Mouse (Mus musculus): Measurements from ENCODE around the gene Fam163a. TPM values are rescaled to one million over a fixed set of nuclear protein-coding genes. Genes with fewer than 3 reads are reported as not detected.

Gene Fam163a
- polyA plus RNA-seq, 1 experiment from 2014 or later, result 5.4 TPM

DNA sequence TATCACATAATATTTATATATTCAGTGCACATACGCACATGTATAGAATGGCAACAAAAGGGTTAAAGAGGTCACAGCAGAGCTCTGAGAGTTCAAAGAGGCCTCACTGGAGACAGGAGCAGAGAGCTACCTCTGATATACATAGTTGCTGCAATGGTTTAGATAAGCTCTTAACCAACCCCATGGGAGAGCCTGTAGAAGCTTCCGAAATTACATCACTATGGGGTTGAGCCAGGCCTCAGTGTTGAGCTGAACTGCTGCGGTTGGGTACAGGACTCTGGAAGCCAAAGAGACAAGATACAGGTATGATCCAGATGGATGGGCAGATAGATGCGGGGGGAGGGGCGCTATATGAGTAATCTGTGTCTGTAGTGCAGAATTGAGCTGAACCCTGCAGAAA, 8.1 kb upstream of the Fam163a start:
- no peak for DNase-seq (ENCODE audit: low spot score)
- H3K9me3 ChIP-seq (ENCODE audit: control insufficient read depth, low read length), result no peaks in the 10 kb centered on the region
- no peak overlapping the region for H3K4me3 ChIP-seq (ENCODE audit: low read depth, low read length)
- H3K27ac ChIP-seq (ENCODE audit: low read depth, low read length), result no peak overlapping the region
- no peak overlapping the region for H3K4me2 ChIP-seq (replicated peaks; ENCODE audit: low read depth, low read length)
- H3K9ac ChIP-seq (ENCODE audit: low read depth, low read length), result no peak overlapping the region
- no peaks in the 10 kb centered on the region for H3K27me3 ChIP-seq (ENCODE audit: control insufficient read depth, insufficient read depth, low read length)
- no peak for ATAC-seq (ENCODE audit: low FRiP score)
- 86% methylated on average over 5 of the region's 5 CpGs for WGBS
- no peaks in the 10 kb centered on the region for H3K36me3 ChIP-seq (ENCODE audit: control insufficient read depth, insufficient read depth, low read length)
- 0 out of 2 replicates have a peak, but pooled peaks cover 2% of the 10 kb centered on the region for H3K4me1 ChIP-seq (replicated peaks; ENCODE audit: control insufficient read depth, insufficient read depth, low read length)

DNA sequence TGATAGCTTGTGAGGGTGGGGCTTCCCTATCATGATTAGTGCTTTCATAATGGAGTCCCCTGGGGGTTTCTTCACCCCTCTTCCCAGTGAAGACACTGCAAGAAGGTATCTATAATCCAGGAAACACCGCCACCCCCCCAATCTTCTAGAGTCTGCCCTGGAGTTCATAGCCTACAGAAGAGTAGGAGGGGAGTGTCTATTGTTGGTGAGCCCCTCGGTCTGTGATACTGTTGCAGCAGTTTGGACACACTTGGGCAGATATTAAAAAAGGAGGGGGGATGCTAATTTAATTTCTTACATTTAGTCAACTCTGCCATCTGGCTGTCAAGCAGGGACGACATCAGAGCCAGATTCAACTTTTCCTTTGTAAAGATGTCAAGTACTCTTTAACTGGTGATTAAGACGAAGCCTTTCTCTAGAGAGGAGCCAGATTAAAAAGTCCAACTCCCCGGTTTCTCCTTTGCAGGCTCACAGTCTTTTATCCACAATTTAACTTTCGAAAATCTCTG, 7.0 kb upstream of the Fam163a start:
- WGBS, result 59% methylated on average over 6 of the region's 6 CpGs
- H3K4me1 ChIP-seq (replicated peaks; ENCODE audit: control insufficient read depth, insufficient read depth, low read length), result no peaks in the 10 kb centered on the region
- H3K27ac ChIP-seq (ENCODE audit: low read depth, low read length), result no peak overlapping the region
- H3K36me3 ChIP-seq (ENCODE audit: control insufficient read depth, insufficient read depth, low read length), result no peaks in the 10 kb centered on the region
- H3K9ac ChIP-seq (ENCODE audit: low read depth, low read length), result no peak overlapping the region
- no peaks in the 10 kb centered on the region for H3K27me3 ChIP-seq (ENCODE audit: control insufficient read depth, insufficient read depth, low read length)
- no peak overlapping the region for H3K4me3 ChIP-seq (ENCODE audit: low read depth, low read length)
- no peaks in the 10 kb centered on the region for H3K9me3 ChIP-seq (ENCODE audit: control insufficient read depth, low read length)
- ATAC-seq (ENCODE audit: low FRiP score), result no peak
- no peak for DNase-seq (ENCODE audit: low spot score)
- H3K4me2 ChIP-seq (replicated peaks; ENCODE audit: low read depth, low read length), result no peak overlapping the region

- DNase-seq (ENCODE audit: low spot score) (no peak), ATAC-seq (ENCODE audit: low FRiP score) (no peak)
- Histone ChIP-seq H3K36me3 (ENCODE audit: control insufficient read depth, insufficient read depth, low read length) (no peaks in the 10 kb centered on the region), H3K27me3 (ENCODE audit: control insufficient read depth, insufficient read depth, low read length) (peaks cover 31% of the 10 kb centered on the region), H3K9me3 (ENCODE audit: control insufficient read depth, low read length) (no peaks in the 10 kb centered on the region), H3K4me1 (replicated peaks; ENCODE audit: control insufficient read depth, insufficient read depth, low read length) (no peaks in the 10 kb centered on the region; the same call in none of the 2 replicates), H3K27ac (ENCODE audit: low read depth, low read length) (0 out of 2 replicates have a peak overlapping the region, but pooled peaks have one; percentile 24), H3K9ac (ENCODE audit: low read depth, low read length) (peak overlapping the region; percentile 68), H3K4me2 (replicated peaks; ENCODE audit: low read depth, low read length) (peak overlapping the region; percentile 80), H3K4me3 (ENCODE audit: low read depth, low read length) (peak overlapping the region; percentile 45)
- WGBS, result 18% methylated on average over 10 of the region's 10 CpGs
These were observed 338 bp upstream of the Fam163a start for GRCm38 (mm10) chr1:156205164-156205563.

GRCm38 (mm10) chr1:156203961-156204655, 718 bp downstream of the Fam163a start:
- H3K36me3 ChIP-seq (ENCODE audit: control insufficient read depth, insufficient read depth, low read length), result no peaks in the 10 kb centered on the region
- H3K4me1 ChIP-seq (replicated peaks; ENCODE audit: control insufficient read depth, insufficient read depth, low read length), result no peaks in the 10 kb centered on the region; the same call in none of the 2 replicates
- WGBS, result 5% methylated on average over 18 of the region's 18 CpGs
- no peak overlapping the region for H3K27ac ChIP-seq (ENCODE audit: low read depth, low read length)
- H3K27me3 ChIP-seq (ENCODE audit: control insufficient read depth, insufficient read depth, low read length), result peaks cover 31% of the 10 kb centered on the region
- H3K4me3 ChIP-seq (ENCODE audit: low read depth, low read length), result peak overlapping the region; percentile 45
- peak overlapping the region; percentile 80 for H3K4me2 ChIP-seq (replicated peaks; ENCODE audit: low read depth, low read length)
- DNase-seq (ENCODE audit: low spot score) (peak; percentile 46), ATAC-seq (ENCODE audit: low FRiP score) (no peak)
- H3K9me3 ChIP-seq (ENCODE audit: control insufficient read depth, low read length), result no peaks in the 10 kb centered on the region
- H3K9ac ChIP-seq (ENCODE audit: low read depth, low read length), result peak overlapping the region; percentile 68

DNA sequence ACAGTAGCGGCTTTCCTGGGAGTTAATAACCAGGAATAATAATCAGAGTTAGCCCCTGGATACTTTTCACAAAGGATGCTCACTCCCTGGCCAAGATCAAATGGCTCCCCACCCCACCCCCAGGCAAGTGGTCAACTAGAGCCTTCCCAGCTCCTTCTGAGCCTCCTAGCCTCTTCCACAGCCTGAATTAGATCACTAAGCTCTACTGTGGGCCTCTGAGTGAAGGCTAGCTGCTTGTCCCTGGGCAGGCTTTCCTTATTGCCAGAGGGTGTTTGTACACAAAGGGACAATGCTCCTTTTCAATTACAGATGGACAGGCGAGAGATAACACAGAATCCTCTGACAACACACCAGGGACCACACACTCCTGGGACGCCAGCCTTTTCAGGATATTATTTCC, 2.2 kb downstream of the Fam163a start:
- Histone ChIP-seq H3K4me2 (replicated peaks; ENCODE audit: low read depth, low read length) (peak overlapping the region; percentile 7; the same call in 1 of the 2 replicates), H3K4me3 (ENCODE audit: low read depth, low read length) (no peak overlapping the region), H3K9ac (ENCODE audit: low read depth, low read length) (no peak overlapping the region), H3K9me3 (ENCODE audit: control insufficient read depth, low read length) (no peaks in the 10 kb centered on the region), H3K27me3 (ENCODE audit: control insufficient read depth, insufficient read depth, low read length) (peaks cover 31% of the 10 kb centered on the region), H3K4me1 (replicated peaks; ENCODE audit: control insufficient read depth, insufficient read depth, low read length) (no peaks in the 10 kb centered on the region; the same call in none of the 2 replicates), H3K36me3 (ENCODE audit: control insufficient read depth, insufficient read depth, low read length) (no peaks in the 10 kb centered on the region), H3K27ac (ENCODE audit: low read depth, low read length) (no peak overlapping the region)
- DNase-seq (ENCODE audit: low spot score) (peak; percentile 18), ATAC-seq (ENCODE audit: low FRiP score) (no peak)
- WGBS, result 39% methylated on average over 3 of the region's 3 CpGs

DNA sequence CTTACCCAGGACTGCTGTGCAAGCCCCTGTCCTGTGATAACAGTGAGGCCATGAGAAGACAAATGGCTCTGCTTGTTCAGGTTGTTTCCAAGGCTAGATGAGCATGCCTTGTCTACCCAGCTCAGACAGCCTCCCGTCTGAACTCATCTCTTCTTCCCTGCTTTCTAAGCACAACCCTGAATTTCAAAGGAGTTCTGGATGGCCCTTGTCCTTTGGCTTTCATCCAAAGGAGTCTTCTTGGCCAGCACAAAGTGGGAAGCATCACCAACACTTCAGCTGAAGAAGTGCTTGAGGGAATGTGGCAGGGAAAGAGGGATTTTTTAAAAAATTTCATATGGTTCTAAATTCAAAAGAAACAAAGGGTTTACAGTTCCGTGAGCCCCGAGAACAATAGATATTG, 3.8 kb downstream of the Fam163a start:
- DNase-seq (ENCODE audit: low spot score), result no peak
- peaks cover 27% of the 10 kb centered on the region for H3K27me3 ChIP-seq (ENCODE audit: control insufficient read depth, insufficient read depth, low read length)
- no peak overlapping the region for H3K9ac ChIP-seq (ENCODE audit: low read depth, low read length)

DNA sequence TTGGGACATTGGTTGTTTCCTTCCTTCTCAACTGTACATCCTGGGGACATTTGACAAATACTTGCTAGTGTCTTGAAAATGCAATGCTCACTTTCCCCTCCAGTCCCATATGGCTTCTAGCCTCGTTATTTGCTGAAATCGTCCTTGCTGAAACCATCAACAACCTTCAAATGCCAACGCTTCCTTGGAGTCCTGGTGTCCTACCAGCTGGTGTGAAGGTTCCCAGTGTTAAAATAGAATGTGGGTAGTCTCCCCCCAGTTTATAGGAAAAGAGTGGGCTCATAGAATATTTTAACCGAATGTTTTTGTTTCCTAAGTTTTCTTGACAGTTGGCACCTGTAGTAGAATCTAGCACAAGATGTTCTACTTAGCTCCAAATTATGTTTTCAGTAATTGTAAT, 7.2 kb downstream of the Fam163a start:
- no peaks in the 10 kb centered on the region for H3K9me3 ChIP-seq (ENCODE audit: control insufficient read depth, low read length)
- no peak overlapping the region for H3K4me2 ChIP-seq (replicated peaks; ENCODE audit: low read depth, low read length)
- H3K4me1 ChIP-seq (replicated peaks; ENCODE audit: control insufficient read depth, insufficient read depth, low read length), result no peaks in the 10 kb centered on the region
- WGBS, result 86% methylated on average over 4 of the region's 4 CpGs
- H3K27me3 ChIP-seq (ENCODE audit: control insufficient read depth, insufficient read depth, low read length), result no peaks in the 10 kb centered on the region
- no peaks in the 10 kb centered on the region for H3K36me3 ChIP-seq (ENCODE audit: control insufficient read depth, insufficient read depth, low read length)
- DNase-seq (ENCODE audit: low spot score) (no peak), ATAC-seq (ENCODE audit: low FRiP score) (no peak)
- no peak overlapping the region for H3K27ac ChIP-seq (ENCODE audit: low read depth, low read length)
- H3K4me3 ChIP-seq (ENCODE audit: low read depth, low read length), result no peak overlapping the region
- H3K9ac ChIP-seq (ENCODE audit: low read depth, low read length), result no peak overlapping the region

More for the DNA sequence above, 3.8 kb downstream of the Fam163a start:
- Histone ChIP-seq H3K4me3 (ENCODE audit: low read depth, low read length) (no peak overlapping the region), H3K27ac (ENCODE audit: low read depth, low read length) (no peak overlapping the region), H3K9me3 (ENCODE audit: control insufficient read depth, low read length) (no peaks in the 10 kb centered on the region), H3K4me2 (replicated peaks; ENCODE audit: low read depth, low read length) (no peak overlapping the region), H3K36me3 (ENCODE audit: control insufficient read depth, insufficient read depth, low read length) (no peaks in the 10 kb centered on the region), H3K4me1 (replicated peaks; ENCODE audit: control insufficient read depth, insufficient read depth, low read length) (no peaks in the 10 kb centered on the region; the same call in none of the 2 replicates)
- WGBS, result 80% methylated on average over 3 of the region's 3 CpGs
- no peak for ATAC-seq (ENCODE audit: low FRiP score)

- peak; percentile 49 for ATAC-seq (ENCODE audit: low FRiP score)
- no peak for DNase-seq (ENCODE audit: low spot score)
- Histone ChIP-seq H3K4me2 (replicated peaks; ENCODE audit: low read depth, low read length) (no peak overlapping the region), H3K4me3 (ENCODE audit: low read depth, low read length) (no peak overlapping the region), H3K9ac (ENCODE audit: low read depth, low read length) (no peak overlapping the region), H3K4me1 (replicated peaks; ENCODE audit: control insufficient read depth, insufficient read depth, low read length) (no peaks in the 10 kb centered on the region), H3K27ac (ENCODE audit: low read depth, low read length) (no peak overlapping the region), H3K36me3 (ENCODE audit: control insufficient read depth, insufficient read depth, low read length) (no peaks in the 10 kb centered on the region), H3K27me3 (ENCODE audit: control insufficient read depth, insufficient read depth, low read length) (no peaks in the 10 kb centered on the region), H3K9me3 (ENCODE audit: control insufficient read depth, low read length) (no peaks in the 10 kb centered on the region)
- WGBS, result 64% methylated on average over 7 of the region's 7 CpGs
These were observed 11.5 kb downstream of the Fam163a start for GRCm38 (mm10) chr1:156193292-156193691.

DNA sequence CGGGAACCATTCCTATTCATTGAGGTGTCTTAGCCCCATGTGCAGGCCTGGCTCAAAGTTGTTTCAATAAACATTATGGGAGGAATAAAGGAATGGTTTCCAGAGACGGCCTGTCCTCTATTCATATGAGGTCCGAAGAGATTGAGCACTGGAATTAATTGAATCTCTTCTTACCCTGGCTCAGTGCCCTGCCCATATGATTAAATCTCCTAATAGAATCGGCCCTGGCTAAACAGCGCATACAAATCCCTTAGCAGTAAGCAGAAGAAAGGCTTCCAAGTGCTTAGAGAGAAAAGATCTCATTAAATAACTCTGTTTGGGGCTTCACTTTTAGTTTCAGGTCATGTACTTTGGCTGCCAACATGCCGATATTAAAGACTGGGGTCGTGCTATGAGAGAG, 12.0 kb downstream of the Fam163a start:
- WGBS, result 69% methylated on average over 7 of the region's 7 CpGs
- no peak overlapping the region for H3K4me3 ChIP-seq (ENCODE audit: low read depth, low read length)
- ATAC-seq (ENCODE audit: low FRiP score), result no peak; the same call in 1 of the 2 replicates
- no peaks in the 10 kb centered on the region for H3K4me1 ChIP-seq (replicated peaks; ENCODE audit: control insufficient read depth, insufficient read depth, low read length)
- H3K4me2 ChIP-seq (replicated peaks; ENCODE audit: low read depth, low read length), result no peak overlapping the region
- no peak overlapping the region for H3K9ac ChIP-seq (ENCODE audit: low read depth, low read length)
- no peaks in the 10 kb centered on the region for H3K27me3 ChIP-seq (ENCODE audit: control insufficient read depth, insufficient read depth, low read length)
- no peaks in the 10 kb centered on the region for H3K36me3 ChIP-seq (ENCODE audit: control insufficient read depth, insufficient read depth, low read length)
- H3K27ac ChIP-seq (ENCODE audit: low read depth, low read length), result no peak overlapping the region
- DNase-seq (ENCODE audit: low spot score), result no peak
- no peaks in the 10 kb centered on the region for H3K9me3 ChIP-seq (ENCODE audit: control insufficient read depth, low read length)
